Mouse (Mus musculus) intestine, postnatal 0 days (tissue): Measurements from ENCODE around the gene Gabrb1. TPM values are rescaled to one million over a fixed set of nuclear protein-coding genes. Genes with fewer than 3 reads are reported as not detected.
A peak's percentile ranks its signal among the peaks of the same experiment; 100 is the strongest.

Experiments used
- ATAC-seq: fragments of 200-750 bp; cut with Nextera tagmentation; 2 replicates; pipeline ENCODE4 v1.8.0; 2017; ENCODE audit warnings: mild to moderate bottlenecking, moderate TSS enrichment, moderate library complexity
- H3K27ac ChIP-seq: fragments of 300-500 bp; sonication (generic); 2 replicates; pipeline ENCODE4 v1.5.1; 2014; ENCODE audit warnings: mild to moderate bottlenecking, low read depth, low read length, moderate library complexity
- H3K27me3 ChIP-seq: fragments of 300-500 bp; sonication (generic); replicated peaks from 2 replicates; pipeline ENCODE4 v1.6.1; 2014; ENCODE audit warnings: low read length, mixed read lengths; ENCODE audit not compliant: control insufficient read depth, insufficient read depth
- H3K36me3 ChIP-seq: fragments of 300-500 bp; sonication (generic); 2 replicates; pipeline ENCODE4 v1.6.1; 2014; ENCODE audit warnings: mild to moderate bottlenecking, moderate library complexity; ENCODE audit not compliant: control insufficient read depth, insufficient read depth
- H3K4me1 ChIP-seq: fragments of 300-500 bp; sonication (generic); replicated peaks from 2 replicates; pipeline ENCODE4 v1.6.1; 2014; ENCODE audit warnings: antibody characterized with exemption, low read length, mixed read lengths; ENCODE audit not compliant: control insufficient read depth, insufficient read depth
- H3K4me2 ChIP-seq: fragments of 300-500 bp; sonication (generic); replicated peaks from 2 replicates; pipeline ENCODE4 v1.6.1; 2014; ENCODE audit warnings: low read depth, mild to moderate bottlenecking, moderate library complexity
- H3K4me3 ChIP-seq: fragments of 300-500 bp; sonication (generic); 2 replicates; pipeline ENCODE4 v1.5.1; 2014; ENCODE audit warnings: low read depth, low read length
- H3K9ac ChIP-seq: fragments of 300-500 bp; sonication (generic); 2 replicates; pipeline ENCODE4 v1.6.1; 2014; ENCODE audit warnings: mild to moderate bottlenecking, low read depth, low read length
- H3K9me3 ChIP-seq: fragments of 300-500 bp; sonication (generic); 2 replicates; pipeline ENCODE4 v1.6.1; 2016; ENCODE audit warnings: mixed run types; ENCODE audit not compliant: control insufficient read depth
- CTCF ChIP-seq: sonication (generic); IDR thresholded peaks from 2 replicates; pipeline ENCODE4 v1.5.1; 2016; ENCODE audit warnings: low read depth, mild to moderate bottlenecking, control low read depth, antibody characterized with exemption, moderate library complexity
- WGBS: fragments of 180-500 bp; shearing (Covaris S2); extraction: QIAGEN DNeasy Blood & Tissue Kit; methylation state at CpG from one replicate; pipeline ENCODE4 v1.1.7; 2014; 5-methylcytosine and 5-hydroxymethylcytosine counted together
- polyA plus RNA-seq: library from polyadenylated mRNA; unstranded; fragments of >200 nt; fragmentation: Nextera tagmentation; extraction: Ambion mirVana; gene quantifications from 2 replicates; pipeline ENCODE4 v1.2.1, GENCODE M21; 2015

Gabrb1 gene
- polyA plus RNA-seq, 1 experiment from 2014 or later: 0.16 TPM

- TF ChIP-seq CTCF: no peak
- H3K4me2 ChIP-seq: no peak overlapping the region
- no peak for ATAC-seq
- H3K9me3 ChIP-seq: no peaks in the 10 kb centered on the region
- H3K27me3 ChIP-seq: no peaks in the 10 kb centered on the region
- 86% methylated on average over 1 of the region's 1 CpGs for WGBS
- H3K4me3 ChIP-seq: no peak overlapping the region
- H3K4me1 ChIP-seq: no peaks in the 10 kb centered on the region
- no peak overlapping the region for H3K9ac ChIP-seq
- no peak overlapping the region for H3K27ac ChIP-seq
- no peaks in the 10 kb centered on the region for H3K36me3 ChIP-seq
Observed at GRCm38 (mm10) chr5:71951398-71951797, 293.5 kb downstream of the Gabrb1 start.

- H3K27ac ChIP-seq: no peak overlapping the region
- no peak overlapping the region for H3K4me2 ChIP-seq
- no peak for TF ChIP-seq CTCF
- ATAC-seq: no peak
- H3K27me3 ChIP-seq: no peaks in the 10 kb centered on the region
- H3K9me3 ChIP-seq: no peaks in the 10 kb centered on the region
- WGBS: 71% methylated on average over 5 of the region's 5 CpGs
- H3K4me3 ChIP-seq: no peak overlapping the region
- no peaks in the 10 kb centered on the region for H3K36me3 ChIP-seq
- no peak overlapping the region for H3K9ac ChIP-seq
- H3K4me1 ChIP-seq: no peaks in the 10 kb centered on the region
Observed at GRCm38 (mm10) chr5:71955070-71955685, 297.3 kb downstream of the Gabrb1 start.

- Histone ChIP-seq H3K4me1 (no peaks in the 10 kb centered on the region), H3K36me3 (no peaks in the 10 kb centered on the region), H3K27me3 (no peaks in the 10 kb centered on the region), H3K4me3 (no peak overlapping the region), H3K27ac (no peak overlapping the region), H3K4me2 (no peak overlapping the region), H3K9me3 (no peaks in the 10 kb centered on the region), H3K9ac (no peak overlapping the region)
- TF ChIP-seq CTCF: no peak
- ATAC-seq: no peak
- WGBS: 77% methylated on average over 4 of the region's 4 CpGs
Observed at GRCm38 (mm10) chr5:71964876-71965432, 307.0 kb downstream of the Gabrb1 start.

- Histone ChIP-seq H3K27ac (no peak overlapping the region), H3K27me3 (no peaks in the 10 kb centered on the region), H3K4me2 (no peak overlapping the region), H3K9ac (no peak overlapping the region), H3K4me1 (no peaks in the 10 kb centered on the region), H3K36me3 (no peaks in the 10 kb centered on the region), H3K4me3 (no peak overlapping the region), H3K9me3 (no peaks in the 10 kb centered on the region)
- 64% methylated on average over 2 of the region's 2 CpGs for WGBS
- ATAC-seq: no peak
- 0 out of 2 replicates have a peak, but pooled peaks have one; percentile 7 for TF ChIP-seq CTCF
Observed at GRCm38 (mm10) chr5:71965529-71965928, 307.6 kb downstream of the Gabrb1 start.

GRCm38 (mm10) chr5:71970140-71970800, 312.4 kb downstream of the Gabrb1 start:
- no peak for TF ChIP-seq CTCF
- WGBS: 80% methylated on average over 8 of the region's 8 CpGs
- Histone ChIP-seq H3K4me2 (no peak overlapping the region), H3K4me3 (no peak overlapping the region), H3K27ac (no peak overlapping the region), H3K27me3 (no peaks in the 10 kb centered on the region), H3K36me3 (no peaks in the 10 kb centered on the region), H3K9me3 (no peaks in the 10 kb centered on the region), H3K4me1 (no peaks in the 10 kb centered on the region), H3K9ac (no peak overlapping the region)
- no peak for ATAC-seq

- WGBS: 60% methylated on average over 5 of the region's 5 CpGs
- H3K36me3 ChIP-seq: no peaks in the 10 kb centered on the region
- TF ChIP-seq CTCF: no peak
- H3K27ac ChIP-seq: no peak overlapping the region
- H3K4me2 ChIP-seq: no peak overlapping the region
- H3K27me3 ChIP-seq: no peaks in the 10 kb centered on the region
- H3K4me1 ChIP-seq: no peaks in the 10 kb centered on the region
- no peak for ATAC-seq
- H3K9me3 ChIP-seq: no peaks in the 10 kb centered on the region
- H3K9ac ChIP-seq: no peak overlapping the region
- no peak overlapping the region for H3K4me3 ChIP-seq
Observed at GRCm38 (mm10) chr5:71972831-71973230, 314.9 kb downstream of the Gabrb1 start.
